Mouse (Mus musculus) limb, embryonic 13.5 days (tissue): ENCODE data around the gene Colgalt2. TPM values are rescaled to one million over a fixed set of nuclear protein-coding genes. Genes with fewer than 3 reads are reported as not detected.

Experiments used
- ATAC-seq: fragments of 200-750 bp; cut with Nextera tagmentation; 2 replicates; pipeline ENCODE4 v1.8.0; 2017; ENCODE audit warnings: low read depth, moderate number of reproducible peaks, moderate TSS enrichment; ENCODE audit not compliant: low FRiP score
- H3K27ac ChIP-seq: fragments of 300-500 bp; sonication (generic); 2 replicates; pipeline ENCODE4 v1.5.1; 2015; ENCODE audit warnings: inconsistent platforms, mild to moderate bottlenecking, moderate library complexity
- H3K27me3 ChIP-seq: fragments of 300-500 bp; sonication (generic); 2 replicates; pipeline ENCODE4 v1.6.1; 2015; ENCODE audit warnings: mild to moderate bottlenecking, inconsistent platforms
- H3K36me3 ChIP-seq: fragments of 300-500 bp; sonication (generic); 2 replicates; pipeline ENCODE4 v1.6.1; 2015; ENCODE audit warnings: inconsistent platforms, mild to moderate bottlenecking, moderate library complexity
- H3K4me1 ChIP-seq: fragments of 300-500 bp; sonication (generic); 2 replicates; pipeline ENCODE4 v1.6.1; 2015; ENCODE audit warnings: inconsistent platforms
- H3K4me2 ChIP-seq: fragments of 300-500 bp; sonication (generic); replicated peaks from 2 replicates; pipeline ENCODE4 v1.6.1; 2015; ENCODE audit warnings: inconsistent platforms, mild to moderate bottlenecking, moderate library complexity
- H3K4me3 ChIP-seq: fragments of 300-500 bp; sonication (generic); 2 replicates; pipeline ENCODE4 v1.5.1; 2015; ENCODE audit warnings: moderate library complexity, mild to moderate bottlenecking, inconsistent platforms
- H3K9ac ChIP-seq: fragments of 300-500 bp; sonication (generic); 2 replicates; pipeline ENCODE4 v1.6.1; 2015; ENCODE audit warnings: mild to moderate bottlenecking, inconsistent platforms
- H3K9me3 ChIP-seq: fragments of 300-500 bp; sonication (generic); 2 replicates; pipeline ENCODE4 v1.6.1; 2016; ENCODE audit warnings: inconsistent platforms
- WGBS: fragments of 180-500 bp; shearing (Covaris S2); methylation state at CpG from one replicate; pipeline ENCODE4 v1.1.7; 2015; 5-methylcytosine and 5-hydroxymethylcytosine counted together
- polyA plus RNA-seq: library from polyadenylated mRNA; unstranded; fragments of >200 nt; fragmentation: Nextera tagmentation; extraction: Ambion mirVana; gene quantifications from 2 replicates; pipeline ENCODE4 v1.2.1, GENCODE M21; 2015

Gene Colgalt2
- polyA plus RNA-seq, 1 experiment from 2014 or later = 7.2 TPM

- no peak overlapping the region for H3K27ac ChIP-seq
- H3K4me2 ChIP-seq = no peak overlapping the region
- H3K9ac ChIP-seq = no peak overlapping the region
- H3K4me3 ChIP-seq = no peak overlapping the region
- peaks cover 8% of the 10 kb centered on the region for H3K4me1 ChIP-seq
- H3K27me3 ChIP-seq = no peaks in the 10 kb centered on the region
- ATAC-seq = no peak
- H3K9me3 ChIP-seq = peaks cover 3% of the 10 kb centered on the region; the same call in 1 of the 2 replicates
- WGBS = 92% methylated on average over 2 of the region's 2 CpGs
- H3K36me3 ChIP-seq = peaks cover 60% of the 10 kb centered on the region
These were observed 144.0 kb downstream of the Colgalt2 start for GRCm38 (mm10) chr1:152543449-152544159.

GRCm38 (mm10) chr1:152549061-152549738 lies 149.6 kb downstream of the Colgalt2 start:
- Histone ChIP-seq H3K4me1 (peaks cover 52% of the 10 kb centered on the region), H3K4me3 (no peak overlapping the region), H3K9me3 (peaks cover 3% of the 10 kb centered on the region; the same call in 1 of the 2 replicates), H3K27me3 (no peaks in the 10 kb centered on the region), H3K27ac (peak overlapping the region; percentile 78; the same call in 1 of the 2 replicates), H3K36me3 (peaks cover 34% of the 10 kb centered on the region), H3K9ac (no peak overlapping the region), H3K4me2 (peak overlapping the region; percentile 32)
- WGBS = 35% methylated on average over 13 of the region's 13 CpGs
- ATAC-seq = peak; percentile 74

GRCm38 (mm10) chr1:152550544-152550943 lies 150.9 kb downstream of the Colgalt2 start:
- Histone ChIP-seq H3K27me3 (no peaks in the 10 kb centered on the region), H3K4me2 (no peak overlapping the region), H3K9ac (no peak overlapping the region), H3K4me1 (peaks cover 66% of the 10 kb centered on the region), H3K9me3 (peaks cover 3% of the 10 kb centered on the region; the same call in 1 of the 2 replicates), H3K36me3 (peaks cover 28% of the 10 kb centered on the region), H3K27ac (peak overlapping the region; percentile 78; the same call in 1 of the 2 replicates), H3K4me3 (no peak overlapping the region)
- WGBS = 29% methylated on average over 2 of the region's 2 CpGs
- ATAC-seq = peak; percentile 68

GRCm38 (mm10) chr1:152550973-152551372 lies 151.3 kb downstream of the Colgalt2 start:
- no peak for ATAC-seq
- 78% methylated on average over 3 of the region's 3 CpGs for WGBS
- Histone ChIP-seq H3K4me2 (no peak overlapping the region), H3K4me3 (no peak overlapping the region), H3K4me1 (peaks cover 70% of the 10 kb centered on the region), H3K9me3 (peaks cover 3% of the 10 kb centered on the region; the same call in 1 of the 2 replicates), H3K27me3 (no peaks in the 10 kb centered on the region), H3K36me3 (peaks cover 27% of the 10 kb centered on the region), H3K27ac (peak overlapping the region; percentile 2), H3K9ac (no peak overlapping the region)

GRCm38 (mm10) chr1:152553912-152554547 lies 154.4 kb downstream of the Colgalt2 start:
- Histone ChIP-seq H3K27me3 (no peaks in the 10 kb centered on the region), H3K4me3 (no peak overlapping the region), H3K9ac (no peak overlapping the region), H3K9me3 (no peaks in the 10 kb centered on the region), H3K4me1 (peaks cover 84% of the 10 kb centered on the region), H3K36me3 (peaks cover 14% of the 10 kb centered on the region), H3K4me2 (0 out of 2 replicates have a peak overlapping the region, but pooled peaks have one; percentile 14), H3K27ac (peak overlapping the region; percentile 45; the same call in 1 of the 2 replicates)
- WGBS = 55% methylated on average over 15 of the region's 15 CpGs
- ATAC-seq = no peak

- Histone ChIP-seq H3K9ac (no peak overlapping the region), H3K9me3 (no peaks in the 10 kb centered on the region), H3K36me3 (peaks cover 14% of the 10 kb centered on the region), H3K4me3 (no peak overlapping the region), H3K27ac (peak overlapping the region; percentile 88), H3K4me1 (peaks cover 76% of the 10 kb centered on the region), H3K4me2 (no peak overlapping the region), H3K27me3 (no peaks in the 10 kb centered on the region)
- WGBS = 13% methylated on average over 7 of the region's 7 CpGs
- peak; percentile 85 for ATAC-seq
These were observed 156.4 kb downstream of the Colgalt2 start for GRCm38 (mm10) chr1:152555944-152556573.

GRCm38 (mm10) chr1:152556576-152557281 lies 157.1 kb downstream of the Colgalt2 start:
- Histone ChIP-seq H3K36me3 (peaks cover 9% of the 10 kb centered on the region), H3K4me3 (no peak overlapping the region), H3K9ac (no peak overlapping the region), H3K4me1 (peaks cover 78% of the 10 kb centered on the region), H3K27ac (peak overlapping the region; percentile 88; the same call in 1 of the 2 replicates), H3K4me2 (no peak overlapping the region), H3K27me3 (no peaks in the 10 kb centered on the region), H3K9me3 (no peaks in the 10 kb centered on the region)
- WGBS = 77% methylated on average over 14 of the region's 14 CpGs
- peak; percentile 33; the same call in 1 of the 2 replicates for ATAC-seq

Other genes with a start within 250 kb of the Colgalt2 start
- 91.2 and 92.5 TPM in 2 replicates for gene Tsen15, start 13.1 kb upstream of the Colgalt2 start, polyA plus RNA-seq